Mouse (Mus musculus): Measurements from ENCODE around the gene Kdm5b. TPM values are rescaled to one million over a fixed set of nuclear protein-coding genes. Genes with fewer than 3 reads are reported as not detected.
"Not testable (repeated sequence)": the region's sequence is repeated elsewhere in the genome, so short reads cannot be mapped to it uniquely, and the experiment has no call there.

The Kdm5b gene
- polyA plus RNA-seq, 1 experiment = 11.2 TPM

GRCm38 (mm10) chr1:134515891-134516290 lies 44.1 kb upstream of the Kdm5b start:
- Histone ChIP-seq H3K4me2 (ENCODE audit: low read depth) (no peak overlapping the region), H3K27me3 (ENCODE audit: control insufficient read depth, insufficient read depth, insufficient read length) (no peaks in the 10 kb centered on the region), H3K36me3 (ENCODE audit: control insufficient read depth, insufficient read depth) (no peaks in the 10 kb centered on the region), H3K79me2 (ENCODE audit: control insufficient read depth, insufficient read depth) (no peaks in the 10 kb centered on the region), H3ac (ENCODE audit: control insufficient read depth, insufficient read length) (no peak overlapping the region), H3K4me3 (no peak overlapping the region)
- TF ChIP-seq E2F4 (IDR thresholded peaks at IDR 0.05; ENCODE audit: insufficient read depth) = no peak
- TF ChIP-seq MYOD1 (IDR thresholded peaks at IDR 0.05; ENCODE audit: control insufficient read depth in 1 of 3, insufficient read length in 2 of 3, low read depth in 2 of 3) = no peak

GRCm38 (mm10) chr1:134516491-134517198 lies 43.3 kb upstream of the Kdm5b start:
- no peak overlapping the region for H3ac ChIP-seq (ENCODE audit: control insufficient read depth, insufficient read length)
- H3K79me2 ChIP-seq (ENCODE audit: control insufficient read depth, insufficient read depth) = no peaks in the 10 kb centered on the region
- H3K4me3 ChIP-seq = no peak overlapping the region
- no peaks in the 10 kb centered on the region for H3K27me3 ChIP-seq (ENCODE audit: control insufficient read depth, insufficient read depth, insufficient read length)
- H3K4me2 ChIP-seq (ENCODE audit: low read depth) = no peak overlapping the region
- TF ChIP-seq MAX (IDR thresholded peaks at IDR 0.05; ENCODE audit: low read depth) (no peak), SRF (IDR thresholded peaks at IDR 0.05; ENCODE audit: control insufficient read depth, insufficient read length, low read depth) (no peak), TCF3 (IDR thresholded peaks at IDR 0.05; ENCODE audit: insufficient read length, low read depth) (no peak), CEBPB (IDR thresholded peaks at IDR 0.05; ENCODE audit: insufficient read depth, poor library complexity, severe bottlenecking) (no peak), USF1 (IDR thresholded peaks at IDR 0.05; ENCODE audit: low read depth) (no peak), REST (IDR thresholded peaks at IDR 0.05; ENCODE audit: insufficient read depth, insufficient read length) (no peak), MYOD1 (IDR thresholded peaks at IDR 0.05; ENCODE audit: control insufficient read depth in 1 of 3, insufficient read length in 2 of 3, low read depth in 2 of 3) (no peak), POLR2A (IDR thresholded peaks at IDR 0.05; ENCODE audit: insufficient read length, low read depth) (no peak), MYOG (IDR thresholded peaks at IDR 0.05; ENCODE audit: control insufficient read depth in 1 of 3, insufficient read depth in 1 of 3, insufficient read length in 2 of 3, low read depth in 2 of 3) (no peak), TCF12 (IDR thresholded peaks at IDR 0.05; ENCODE audit: insufficient read depth, poor library complexity, severe bottlenecking) (no peak), E2F4 (IDR thresholded peaks at IDR 0.05; ENCODE audit: insufficient read depth) (no peak), POLR2AphosphoS2 (IDR thresholded peaks at IDR 0.05; ENCODE audit: insufficient read length, low read depth) (no peak)
- no peaks in the 10 kb centered on the region for H3K36me3 ChIP-seq (ENCODE audit: control insufficient read depth, insufficient read depth)

- H3K79me2 ChIP-seq (ENCODE audit: control insufficient read depth, insufficient read depth); H3K36me3 ChIP-seq (ENCODE audit: control insufficient read depth, insufficient read depth); H3K4me2 ChIP-seq (ENCODE audit: low read depth); H3ac ChIP-seq (ENCODE audit: control insufficient read depth, insufficient read length); H3K27me3 ChIP-seq (ENCODE audit: control insufficient read depth, insufficient read depth, insufficient read length); H3K4me3 ChIP-seq: not testable (repeated sequence)
These were observed 42.1 kb upstream of the Kdm5b start for GRCm38 (mm10) chr1:134517841-134518240.

GRCm38 (mm10) chr1:134518677-134519076 lies 41.3 kb upstream of the Kdm5b start:
- Histone ChIP-seq H3K4me2 (ENCODE audit: low read depth) (no peak overlapping the region), H3K36me3 (ENCODE audit: control insufficient read depth, insufficient read depth) (no peaks in the 10 kb centered on the region), H3K4me3 (no peak overlapping the region), H3ac (ENCODE audit: control insufficient read depth, insufficient read length) (no peak overlapping the region), H3K79me2 (ENCODE audit: control insufficient read depth, insufficient read depth) (no peaks in the 10 kb centered on the region), H3K27me3 (ENCODE audit: control insufficient read depth, insufficient read depth, insufficient read length) (no peaks in the 10 kb centered on the region)
- TF ChIP-seq USF1 (IDR thresholded peaks at IDR 0.05; ENCODE audit: low read depth) = no peak
- no peak for TF ChIP-seq REST (IDR thresholded peaks at IDR 0.05; ENCODE audit: insufficient read depth, insufficient read length)
- TF ChIP-seq MAX (IDR thresholded peaks at IDR 0.05; ENCODE audit: low read depth) = no peak
- TF ChIP-seq TCF3 (IDR thresholded peaks at IDR 0.05; ENCODE audit: insufficient read length, low read depth) = no peak
- no peak for TF ChIP-seq SRF (IDR thresholded peaks at IDR 0.05; ENCODE audit: control insufficient read depth, insufficient read length, low read depth)
- peak in 1 of 3 experiments; percentile 25 for TF ChIP-seq MYOD1 (IDR thresholded peaks at IDR 0.05; ENCODE audit: control insufficient read depth in 1 of 3, insufficient read length in 2 of 3, low read depth in 2 of 3)

- not testable (repeated sequence) for H3K36me3 ChIP-seq (ENCODE audit: control insufficient read depth, insufficient read depth); H3ac ChIP-seq (ENCODE audit: control insufficient read depth, insufficient read length); H3K4me3 ChIP-seq; H3K4me2 ChIP-seq (ENCODE audit: low read depth); H3K79me2 ChIP-seq (ENCODE audit: control insufficient read depth, insufficient read depth); H3K27me3 ChIP-seq (ENCODE audit: control insufficient read depth, insufficient read depth, insufficient read length)
These were observed 40.8 kb upstream of the Kdm5b start for GRCm38 (mm10) chr1:134519201-134519600.

- no peak for TF ChIP-seq SRF (IDR thresholded peaks at IDR 0.05; ENCODE audit: control insufficient read depth, insufficient read length, low read depth)
- TF ChIP-seq USF1 (IDR thresholded peaks at IDR 0.05; ENCODE audit: low read depth) = no peak
- TF ChIP-seq MYOD1 (IDR thresholded peaks at IDR 0.05; ENCODE audit: control insufficient read depth in 1 of 3, insufficient read length in 2 of 3, low read depth in 2 of 3) = no peak
- TF ChIP-seq CEBPB (IDR thresholded peaks at IDR 0.05; ENCODE audit: insufficient read depth, poor library complexity, severe bottlenecking) = no peak
- TF ChIP-seq E2F4 (IDR thresholded peaks at IDR 0.05; ENCODE audit: insufficient read depth) = no peak
- no peak for TF ChIP-seq MAX (IDR thresholded peaks at IDR 0.05; ENCODE audit: low read depth)
- no peak for TF ChIP-seq POLR2A (IDR thresholded peaks at IDR 0.05; ENCODE audit: insufficient read length, low read depth)
- no peak for TF ChIP-seq TCF3 (IDR thresholded peaks at IDR 0.05; ENCODE audit: insufficient read length, low read depth)
- no peak for TF ChIP-seq POLR2AphosphoS2 (IDR thresholded peaks at IDR 0.05; ENCODE audit: insufficient read length, low read depth)
- TF ChIP-seq REST (IDR thresholded peaks at IDR 0.05; ENCODE audit: insufficient read depth, insufficient read length) = no peak
- no peak for TF ChIP-seq MYOG (IDR thresholded peaks at IDR 0.05; ENCODE audit: control insufficient read depth in 1 of 3, insufficient read depth in 1 of 3, insufficient read length in 2 of 3, low read depth in 2 of 3)
- TF ChIP-seq TCF12 (IDR thresholded peaks at IDR 0.05; ENCODE audit: insufficient read depth, poor library complexity, severe bottlenecking) = no peak
- no peak overlapping the region for H3K4me2 ChIP-seq (ENCODE audit: low read depth)
- H3K4me3 ChIP-seq = no peak overlapping the region
- no peaks in the 10 kb centered on the region for H3K36me3 ChIP-seq (ENCODE audit: control insufficient read depth, insufficient read depth)
- no peak overlapping the region for H3ac ChIP-seq (ENCODE audit: control insufficient read depth, insufficient read length)
- no peaks in the 10 kb centered on the region for H3K79me2 ChIP-seq (ENCODE audit: control insufficient read depth, insufficient read depth)
- H3K27me3 ChIP-seq (ENCODE audit: control insufficient read depth, insufficient read depth, insufficient read length) = no peaks in the 10 kb centered on the region
These were observed 39.8 kb upstream of the Kdm5b start for GRCm38 (mm10) chr1:134520001-134520721.
